ENCODE assay signal across 15 mouse cellular contexts in the genomic region with DNA sequence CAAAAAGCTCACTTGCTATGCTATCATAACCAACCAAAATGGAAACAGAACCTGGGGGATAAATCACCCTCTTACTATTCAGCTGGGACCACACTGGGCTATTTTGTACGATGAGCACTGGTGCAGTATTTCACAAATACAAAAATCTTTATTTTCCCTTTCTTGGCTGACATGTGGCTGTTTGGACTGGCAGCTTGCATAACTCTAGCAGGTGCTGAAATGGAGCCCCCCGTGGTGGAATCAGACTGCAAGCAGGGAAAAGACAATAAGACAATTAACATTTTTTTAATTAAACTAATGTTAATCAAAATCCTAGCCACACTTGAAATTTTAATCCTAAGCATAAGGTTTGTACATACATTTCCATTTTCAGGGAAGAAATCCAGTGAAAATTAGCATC.
"Had no signal": no experiment of that assay in that cellular context is flagged by ENCODE, and none has a peak within 500 bp of the region (broad histone marks: within the 10 kb centered on the region; RNA-seq: fewer than 3 reads in every experiment).

No protein-coding gene starts in this region.

- H3K36me3 ChIP-seq: limb, embryonic 13.5 days; liver, embryonic 15.5 days; midbrain, embryonic 13.5 days; neural tube, embryonic 12.5 days had no signal

- H3K9me3 ChIP-seq: liver, embryonic 15.5 days; midbrain, embryonic 13.5 days; neural tube, embryonic 12.5 days had no signal

- H3K4me3 ChIP-seq: limb, embryonic 13.5 days; liver, embryonic 15.5 days; midbrain, embryonic 13.5 days; neural tube, embryonic 12.5 days had no signal

- H3K4me2 ChIP-seq: limb, embryonic 13.5 days; liver, embryonic 15.5 days; midbrain, embryonic 13.5 days; neural tube, embryonic 12.5 days had no signal

- H3K4me1 ChIP-seq: liver, embryonic 15.5 days; neural tube, embryonic 12.5 days had no signal

- DNase-seq: kidney, postnatal 36 days; layer of hippocampus, adult 9-11 months; layer of hippocampus, postnatal 36 days; lung, adult 2 months; lung, postnatal 36 days; right cerebral cortex, postnatal 4 days; spleen, adult 18-20 months; thymus, adult 18-20 months; thymus, postnatal 14 days had no signal

- H3K9ac ChIP-seq: limb, embryonic 13.5 days; liver, embryonic 15.5 days; midbrain, embryonic 13.5 days; neural tube, embryonic 12.5 days had no signal

- H3K27me3 ChIP-seq: liver, embryonic 15.5 days; neural tube, embryonic 12.5 days had no signal

- H3K27ac ChIP-seq: kidney, postnatal 0 days; limb, embryonic 13.5 days; liver, embryonic 15.5 days; midbrain, embryonic 13.5 days; neural tube, embryonic 12.5 days had no signal

- ATAC-seq: lung, postnatal 0 days; midbrain, embryonic 13.5 days had no signal
